Mouse (Mus musculus): ENCODE measurements around the gene Tbc1d14. TPM values are rescaled to one million over a fixed set of nuclear protein-coding genes. Genes with fewer than 3 reads are reported as not detected.
A peak's percentile ranks its signal among the peaks of the same experiment; 100 is the strongest.

Gene Tbc1d14
- total RNA-seq, 2 experiments from 2014 or later, result 14.3 to 16.7 TPM

GRCm38 (mm10) chr5:36574147-36574870, 18.8 kb downstream of the Tbc1d14 start:
- Histone ChIP-seq H3K4me3 (no peak overlapping the region), H3K27ac (peak overlapping the region; percentile 77)
- DNase-seq, result peak; percentile 21
- intact Hi-C loops (cut with DNase I), result no loop called here
- no peak for TF ChIP-seq CTCF (IDR thresholded peaks at IDR 0.05)

- intact Hi-C loops (cut with DNase I), result no loop called here
- TF ChIP-seq CTCF (IDR thresholded peaks at IDR 0.05), result no peak
- no peak overlapping the region; the same call in 1 of the 2 replicates for H3K4me3 ChIP-seq
- DNase-seq, result peak; percentile 27
- H3K27ac ChIP-seq, result peak overlapping the region; percentile 77
Measured at GRCm38 (mm10) chr5:36573354-36573753, 19.7 kb downstream of the Tbc1d14 start.

- Histone ChIP-seq H3K27ac (no peak overlapping the region), H3K4me3 (no peak overlapping the region)
- intact Hi-C loops (cut with DNase I), result no loop called here
- TF ChIP-seq CTCF (IDR thresholded peaks at IDR 0.05), result no peak
- DNase-seq, result peak; percentile 12
Measured at GRCm38 (mm10) chr5:36571371-36571770, 21.7 kb downstream of the Tbc1d14 start.

GRCm38 (mm10) chr5:36570546-36571245, 22.4 kb downstream of the Tbc1d14 start:
- TF ChIP-seq CTCF (IDR thresholded peaks at IDR 0.05), result no peak
- intact Hi-C loops (cut with DNase I), result no loop called here
- no peak overlapping the region for H3K27ac ChIP-seq

GRCm38 (mm10) chr5:36570098-36570497, 23.0 kb downstream of the Tbc1d14 start:
- Histone ChIP-seq H3K4me3 (no peak overlapping the region), H3K27ac (no peak overlapping the region)
- DNase-seq, result peak; percentile 8
- TF ChIP-seq CTCF (IDR thresholded peaks at IDR 0.05), result no peak
- intact Hi-C loops (cut with DNase I), result no loop called here

More at GRCm38 (mm10) chr5:36570546-36571245, 22.4 kb downstream of the Tbc1d14 start:
- DNase-seq, result peak; percentile 14
- H3K4me3 ChIP-seq, result no peak overlapping the region

GRCm38 (mm10) chr5:36568118-36568517, 25.0 kb downstream of the Tbc1d14 start:
- peak overlapping the region; percentile 62 for H3K27ac ChIP-seq
- TF ChIP-seq CTCF (IDR thresholded peaks at IDR 0.05), result no peak
- intact Hi-C loops (cut with DNase I), result no loop called here
- peak; percentile 72 for DNase-seq
- no peak overlapping the region for H3K4me3 ChIP-seq

- TF ChIP-seq CTCF (IDR thresholded peaks at IDR 0.05), result no peak
- Histone ChIP-seq H3K4me3 (no peak overlapping the region), H3K27ac (peak overlapping the region; percentile 62)
- intact Hi-C loops (cut with DNase I), result no loop called here
- peak; percentile 10 for DNase-seq
Measured at GRCm38 (mm10) chr5:36567627-36568026, 25.4 kb downstream of the Tbc1d14 start.

GRCm38 (mm10) chr5:36564530-36564929, 28.5 kb downstream of the Tbc1d14 start:
- TF ChIP-seq CTCF (IDR thresholded peaks at IDR 0.05), result no peak
- H3K27ac ChIP-seq, result 0 out of 2 replicates have a peak overlapping the region, but pooled peaks have one; percentile 4
- intact Hi-C loops (cut with DNase I), result no loop called here
- no peak overlapping the region for H3K4me3 ChIP-seq
- DNase-seq, result no peak

- H3K4me3 ChIP-seq, result no peak overlapping the region
- no peak for DNase-seq
- no peak for TF ChIP-seq CTCF (IDR thresholded peaks at IDR 0.05)
- intact Hi-C loops (cut with DNase I), result no loop called here
- peak overlapping the region; percentile 40; the same call in 1 of the 2 replicates for H3K27ac ChIP-seq
Measured at GRCm38 (mm10) chr5:36563741-36564140, 29.3 kb downstream of the Tbc1d14 start.

GRCm38 (mm10) chr5:36562791-36563445, 30.2 kb downstream of the Tbc1d14 start:
- TF ChIP-seq CTCF (IDR thresholded peaks at IDR 0.05), result no peak
- no peak for DNase-seq
- Histone ChIP-seq H3K27ac (peak overlapping the region; percentile 40; the same call in 1 of the 2 replicates), H3K4me3 (no peak overlapping the region)
- intact Hi-C loops (cut with DNase I), result no loop called here

- Histone ChIP-seq H3K27ac (peak overlapping the region; percentile 32), H3K4me3 (no peak overlapping the region)
- DNase-seq, result no peak
- no peak for TF ChIP-seq CTCF (IDR thresholded peaks at IDR 0.05)
- intact Hi-C loops (cut with DNase I), result no loop called here
Measured at GRCm38 (mm10) chr5:36561509-36561908, 31.6 kb downstream of the Tbc1d14 start.

GRCm38 (mm10) chr5:36560490-36560889, 32.6 kb downstream of the Tbc1d14 start:
- TF ChIP-seq CTCF (IDR thresholded peaks at IDR 0.05), result no peak
- Histone ChIP-seq H3K27ac (0 out of 2 replicates have a peak overlapping the region, but pooled peaks have one; percentile 2), H3K4me3 (no peak overlapping the region)
- intact Hi-C loops (cut with DNase I), result no loop called here
- no peak for DNase-seq
